Mouse (Mus musculus): ENCODE measurements around the gene Klhl31. TPM values are rescaled to one million over a fixed set of nuclear protein-coding genes. Genes with fewer than 3 reads are reported as not detected.
A peak's percentile ranks its signal among the peaks of the same experiment; 100 is the strongest.

The Klhl31 gene
- polyA plus RNA-seq, 1 experiment from 2014 or later = 0.41 TPM

DNA sequence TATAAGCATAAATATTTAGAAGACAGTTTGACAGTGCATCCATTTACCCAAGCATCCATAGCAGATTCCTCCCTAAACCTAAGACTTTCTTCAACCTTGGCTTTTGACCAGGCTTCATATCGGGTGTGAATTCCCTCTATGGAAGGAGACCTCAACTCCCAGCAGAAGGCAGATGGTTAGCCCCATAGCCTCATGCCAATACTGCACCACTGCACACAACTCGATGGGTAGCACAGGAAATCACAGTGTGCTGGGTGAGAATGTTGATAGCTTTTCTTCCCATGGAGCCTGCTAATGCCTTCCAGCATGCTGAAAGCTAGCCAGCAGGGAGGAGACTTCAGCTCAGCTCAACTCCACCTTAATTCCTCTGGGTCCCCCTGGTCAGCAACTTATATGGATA lies 8.9 kb downstream of the Klhl31 start:
- H3K4me3 ChIP-seq (replicated peaks; ENCODE audit: low read length) = no peak overlapping the region
- H3K4me1 ChIP-seq (replicated peaks; ENCODE audit: control insufficient read depth, insufficient read depth, low read length) = no peaks in the 10 kb centered on the region
- H3K4me2 ChIP-seq (replicated peaks) = no peak overlapping the region
- H3K9ac ChIP-seq = no peak overlapping the region
- H3K27me3 ChIP-seq (ENCODE audit: control insufficient read depth, insufficient read depth, low read length) = no peaks in the 10 kb centered on the region
- DNase-seq (ENCODE audit: low spot score) = no peak
- WGBS = 79% methylated on average over 2 of the region's 2 CpGs
- no peak overlapping the region for H3K27ac ChIP-seq
- H3K9me3 ChIP-seq (ENCODE audit: control insufficient read depth, low read length) = no peaks in the 10 kb centered on the region
- ATAC-seq (ENCODE audit: low FRiP score) = no peak
- H3K36me3 ChIP-seq (replicated peaks; ENCODE audit: control insufficient read depth, insufficient read depth) = no peaks in the 10 kb centered on the region

DNA sequence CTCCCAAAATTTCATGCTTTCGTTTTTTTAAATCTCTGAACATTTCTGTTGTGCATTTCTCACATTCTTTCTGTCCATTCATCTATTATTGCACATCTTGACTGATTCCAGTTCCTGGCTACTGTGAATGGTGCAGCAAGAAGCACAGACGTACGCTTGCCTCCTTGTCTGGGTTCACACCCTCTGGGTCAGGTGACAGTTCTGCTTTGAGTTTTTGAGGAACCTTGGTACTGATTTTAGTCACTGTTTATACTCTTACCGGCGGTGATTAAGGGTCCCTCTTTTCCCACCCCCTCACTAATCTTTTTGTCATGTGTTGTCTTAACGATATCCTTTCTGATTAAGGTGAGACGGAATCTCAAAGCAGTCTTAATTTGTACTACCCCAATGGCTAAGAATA lies 15.5 kb downstream of the Klhl31 start:
- no peak overlapping the region for H3K27ac ChIP-seq
- 83% methylated on average over 7 of the region's 7 CpGs for WGBS
- no peak overlapping the region for H3K4me2 ChIP-seq (replicated peaks)
- H3K4me1 ChIP-seq (replicated peaks; ENCODE audit: control insufficient read depth, insufficient read depth, low read length) = peaks cover 4% of the 10 kb centered on the region; the same call in 1 of the 2 replicates
- H3K27me3 ChIP-seq (ENCODE audit: control insufficient read depth, insufficient read depth, low read length) = peaks cover 10% of the 10 kb centered on the region; the same call in 1 of the 2 replicates
- no peaks in the 10 kb centered on the region for H3K9me3 ChIP-seq (ENCODE audit: control insufficient read depth, low read length)
- H3K4me3 ChIP-seq (replicated peaks; ENCODE audit: low read length) = no peak overlapping the region
- no peak overlapping the region for H3K9ac ChIP-seq
- ATAC-seq (ENCODE audit: low FRiP score) (no peak), DNase-seq (ENCODE audit: low spot score) (no peak)
- no peaks in the 10 kb centered on the region for H3K36me3 ChIP-seq (replicated peaks; ENCODE audit: control insufficient read depth, insufficient read depth)

DNA sequence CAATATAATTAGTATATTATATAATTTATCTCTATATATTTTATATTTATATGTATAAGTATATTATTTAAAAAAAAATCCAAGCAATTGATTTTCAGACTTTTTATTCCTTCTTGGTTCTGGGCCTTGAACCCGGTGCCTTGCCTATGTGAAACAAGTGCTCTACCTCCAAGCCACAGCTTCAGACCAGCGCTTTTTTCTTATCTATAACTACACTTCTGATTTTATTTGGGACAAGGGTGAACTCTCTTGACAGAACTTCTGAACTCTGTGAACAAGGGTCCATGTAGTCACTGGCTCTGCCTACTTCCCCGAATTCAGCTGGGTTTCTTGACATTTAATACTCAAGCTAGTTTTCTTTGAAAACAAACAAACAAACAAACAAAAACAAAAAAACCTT lies 17.6 kb downstream of the Klhl31 start:
- no peak overlapping the region for H3K4me3 ChIP-seq (replicated peaks; ENCODE audit: low read length)
- H3K36me3 ChIP-seq (replicated peaks; ENCODE audit: control insufficient read depth, insufficient read depth) = no peaks in the 10 kb centered on the region
- ATAC-seq (ENCODE audit: low FRiP score) = no peak
- no peak overlapping the region for H3K4me2 ChIP-seq (replicated peaks)
- peaks cover 10% of the 10 kb centered on the region; the same call in 1 of the 2 replicates for H3K27me3 ChIP-seq (ENCODE audit: control insufficient read depth, insufficient read depth, low read length)
- H3K9me3 ChIP-seq (ENCODE audit: control insufficient read depth, low read length) = no peaks in the 10 kb centered on the region
- no peak overlapping the region for H3K9ac ChIP-seq
- no peak overlapping the region for H3K27ac ChIP-seq
- WGBS = 90% methylated on average over 3 of the region's 3 CpGs
- H3K4me1 ChIP-seq (replicated peaks; ENCODE audit: control insufficient read depth, insufficient read depth, low read length) = peaks cover 4% of the 10 kb centered on the region; the same call in 1 of the 2 replicates
- no peak for DNase-seq (ENCODE audit: low spot score)

DNA sequence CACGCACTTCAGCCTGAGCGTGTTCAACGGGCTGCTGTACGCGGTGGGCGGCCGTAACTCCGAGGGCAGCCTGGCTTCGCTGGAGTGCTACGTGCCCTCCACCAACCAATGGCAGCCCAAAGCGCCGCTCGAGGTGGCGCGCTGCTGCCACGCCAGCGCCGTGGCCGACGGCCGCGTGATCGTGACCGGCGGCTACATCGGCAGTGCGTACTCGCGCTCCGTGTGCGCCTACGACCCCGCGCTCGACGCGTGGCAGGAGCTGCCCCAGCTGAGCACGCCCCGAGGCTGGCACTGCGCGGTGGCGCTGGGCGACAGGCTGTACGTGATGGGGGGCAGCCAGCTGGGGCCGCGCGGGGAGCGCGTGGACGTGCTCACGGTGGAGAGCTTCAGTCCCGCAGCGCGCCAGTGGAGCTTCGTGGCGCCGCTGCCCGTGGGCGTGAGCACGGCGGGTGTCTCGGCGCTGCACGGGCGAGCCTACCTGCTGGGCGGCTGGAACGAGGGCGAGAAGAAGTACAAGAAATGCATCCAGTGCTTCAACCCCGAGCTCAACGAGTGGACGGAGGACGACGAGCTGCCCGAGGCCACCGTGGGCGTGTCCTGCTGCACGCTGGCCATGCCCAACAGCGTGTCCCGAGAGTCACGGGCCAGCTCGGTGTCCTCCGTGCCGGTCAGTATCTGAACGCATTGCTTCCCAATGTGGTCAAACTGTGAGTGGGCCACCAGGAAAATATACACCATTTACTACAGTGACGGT lies 19.1 kb downstream of the Klhl31 start:
- DNase-seq (ENCODE audit: low spot score) = peak; percentile 58
- under 1% methylated on average over 85 of the region's 85 CpGs for WGBS
- Histone ChIP-seq H3K4me2 (replicated peaks) (peak overlapping the region; percentile 100), H3K9ac (peak overlapping the region; percentile 66), H3K4me1 (replicated peaks; ENCODE audit: control insufficient read depth, insufficient read depth, low read length) (peaks cover 4% of the 10 kb centered on the region; the same call in 1 of the 2 replicates), H3K36me3 (replicated peaks; ENCODE audit: control insufficient read depth, insufficient read depth) (no peaks in the 10 kb centered on the region), H3K9me3 (ENCODE audit: control insufficient read depth, low read length) (no peaks in the 10 kb centered on the region), H3K4me3 (replicated peaks; ENCODE audit: low read length) (peak overlapping the region; percentile 68), H3K27me3 (ENCODE audit: control insufficient read depth, insufficient read depth, low read length) (peaks cover 10% of the 10 kb centered on the region; the same call in 1 of the 2 replicates), H3K27ac (no peak overlapping the region)
- ATAC-seq (ENCODE audit: low FRiP score) = peak; percentile 91

DNA sequence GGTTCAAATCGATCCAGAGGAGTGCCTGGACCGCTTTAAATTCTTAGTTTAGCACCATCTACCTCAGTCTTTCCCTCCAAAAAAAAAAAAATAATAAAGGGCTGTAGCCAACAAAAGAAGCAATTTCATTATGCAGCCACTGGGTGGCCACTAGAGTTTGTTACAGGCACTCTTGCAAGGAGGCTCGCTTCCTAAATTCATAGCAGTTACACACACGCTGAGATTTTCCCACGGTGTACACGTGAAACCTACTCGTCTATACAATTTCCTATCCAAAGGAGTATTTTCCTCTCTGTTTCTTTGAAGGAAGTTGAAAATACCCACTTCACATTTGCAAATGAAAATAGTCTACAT lies 19.6 kb downstream of the Klhl31 start:
- peak overlapping the region; percentile 68 for H3K4me3 ChIP-seq (replicated peaks; ENCODE audit: low read length)
- peak overlapping the region; percentile 100 for H3K4me2 ChIP-seq (replicated peaks)
- H3K9ac ChIP-seq = peak overlapping the region; percentile 66
- no peaks in the 10 kb centered on the region for H3K9me3 ChIP-seq (ENCODE audit: control insufficient read depth, low read length)
- H3K27ac ChIP-seq = no peak overlapping the region
- peaks cover 10% of the 10 kb centered on the region; the same call in 1 of the 2 replicates for H3K27me3 ChIP-seq (ENCODE audit: control insufficient read depth, insufficient read depth, low read length)
- H3K36me3 ChIP-seq (replicated peaks; ENCODE audit: control insufficient read depth, insufficient read depth) = no peaks in the 10 kb centered on the region
- peak; percentile 68 for ATAC-seq (ENCODE audit: low FRiP score)
- H3K4me1 ChIP-seq (replicated peaks; ENCODE audit: control insufficient read depth, insufficient read depth, low read length) = peaks cover 4% of the 10 kb centered on the region; the same call in 1 of the 2 replicates
- under 1% methylated on average over 7 of the region's 7 CpGs for WGBS
- peak; percentile 79 for DNase-seq (ENCODE audit: low spot score)

DNA sequence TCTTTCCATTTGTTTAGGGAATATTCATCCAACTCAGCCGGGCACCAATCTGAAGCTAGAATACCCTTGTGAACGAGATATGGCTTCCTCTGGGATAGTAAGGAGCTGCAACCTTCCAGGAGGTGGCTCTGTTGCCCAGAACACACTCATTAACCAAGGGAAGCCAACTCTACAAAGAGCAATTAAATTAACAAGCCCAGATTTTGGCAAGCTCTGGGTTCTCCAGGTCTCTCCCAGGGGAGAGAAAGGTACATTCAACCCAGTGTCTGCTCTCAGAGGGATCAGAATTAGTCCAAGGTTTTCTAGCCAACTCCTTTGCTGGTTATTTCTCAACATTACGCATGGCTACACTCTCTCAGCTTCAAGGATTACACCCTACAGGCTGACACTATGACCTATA lies 26.6 kb downstream of the Klhl31 start:
- no peak overlapping the region for H3K27ac ChIP-seq
- H3K4me1 ChIP-seq (replicated peaks; ENCODE audit: control insufficient read depth, insufficient read depth, low read length) = no peaks in the 10 kb centered on the region
- WGBS = 77% methylated on average over 3 of the region's 3 CpGs
- H3K4me2 ChIP-seq (replicated peaks) = no peak overlapping the region
- no peaks in the 10 kb centered on the region for H3K36me3 ChIP-seq (replicated peaks; ENCODE audit: control insufficient read depth, insufficient read depth)
- no peak overlapping the region for H3K4me3 ChIP-seq (replicated peaks; ENCODE audit: low read length)
- DNase-seq (ENCODE audit: low spot score) = no peak
- no peak for ATAC-seq (ENCODE audit: low FRiP score)
- H3K9ac ChIP-seq = no peak overlapping the region
- H3K27me3 ChIP-seq (ENCODE audit: control insufficient read depth, insufficient read depth, low read length) = no peaks in the 10 kb centered on the region
- no peaks in the 10 kb centered on the region for H3K9me3 ChIP-seq (ENCODE audit: control insufficient read depth, low read length)

DNA sequence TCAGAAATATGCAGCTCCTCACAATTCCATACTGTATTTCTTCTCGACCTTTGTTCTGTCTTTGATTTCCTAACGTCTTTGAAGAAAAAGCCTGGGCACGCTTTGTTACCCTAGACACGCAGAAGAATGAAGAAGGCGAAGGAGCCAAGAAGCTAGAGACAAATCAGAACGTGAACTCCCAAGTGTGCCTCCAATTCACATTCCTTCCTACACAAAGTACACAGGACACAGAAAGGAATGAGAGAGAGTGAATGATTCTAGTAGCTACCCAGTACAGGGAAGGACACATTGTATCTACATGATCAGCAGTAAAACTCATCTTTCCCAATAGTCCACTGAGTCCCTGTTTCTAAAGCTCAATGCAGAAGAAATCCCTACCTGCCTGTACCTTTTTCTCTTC lies 33.8 kb downstream of the Klhl31 start:
- no peak for ATAC-seq (ENCODE audit: low FRiP score)
- Histone ChIP-seq H3K4me3 (replicated peaks; ENCODE audit: low read length) (no peak overlapping the region), H3K4me1 (replicated peaks; ENCODE audit: control insufficient read depth, insufficient read depth, low read length) (no peaks in the 10 kb centered on the region), H3K9ac (no peak overlapping the region), H3K27ac (no peak overlapping the region), H3K4me2 (replicated peaks) (no peak overlapping the region), H3K9me3 (ENCODE audit: control insufficient read depth, low read length) (no peaks in the 10 kb centered on the region; the same call in 1 of the 2 replicates), H3K36me3 (replicated peaks; ENCODE audit: control insufficient read depth, insufficient read depth) (no peaks in the 10 kb centered on the region), H3K27me3 (ENCODE audit: control insufficient read depth, insufficient read depth, low read length) (no peaks in the 10 kb centered on the region)
- no peak for DNase-seq (ENCODE audit: low spot score)
- WGBS = 71% methylated on average over 6 of the region's 6 CpGs

DNA sequence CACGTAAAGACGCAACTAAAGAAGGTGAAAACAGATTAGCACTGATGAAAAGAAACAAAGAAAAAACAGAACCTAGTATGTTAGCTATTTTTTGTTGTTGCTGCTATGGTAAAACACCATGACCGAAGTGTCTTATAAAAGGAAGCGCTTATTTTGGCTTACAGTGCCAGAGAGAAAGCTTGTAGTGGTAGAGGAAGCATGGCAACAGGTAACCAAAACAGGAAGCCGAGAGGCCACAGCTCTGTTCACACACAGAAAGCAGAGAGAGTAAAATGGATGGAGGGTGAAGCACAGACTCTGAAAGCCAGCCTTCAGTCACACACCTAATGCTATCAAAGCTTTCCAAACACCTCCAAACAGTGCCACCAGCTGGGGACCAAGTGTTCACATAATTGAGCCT lies 34.7 kb downstream of the Klhl31 start:
- Histone ChIP-seq H3K4me3 (replicated peaks; ENCODE audit: low read length) (no peak overlapping the region), H3K4me2 (replicated peaks) (no peak overlapping the region), H3K27me3 (ENCODE audit: control insufficient read depth, insufficient read depth, low read length) (no peaks in the 10 kb centered on the region), H3K9ac (no peak overlapping the region), H3K9me3 (ENCODE audit: control insufficient read depth, low read length) (no peaks in the 10 kb centered on the region; the same call in 1 of the 2 replicates), H3K36me3 (replicated peaks; ENCODE audit: control insufficient read depth, insufficient read depth) (no peaks in the 10 kb centered on the region), H3K4me1 (replicated peaks; ENCODE audit: control insufficient read depth, insufficient read depth, low read length) (no peaks in the 10 kb centered on the region), H3K27ac (no peak overlapping the region)
- whole genome bisulfite sequencing = 94% methylated on average over 5 of the region's 5 CpGs
- no peak for DNase-seq (ENCODE audit: low spot score)
- no peak for ATAC-seq (ENCODE audit: low FRiP score)

DNA sequence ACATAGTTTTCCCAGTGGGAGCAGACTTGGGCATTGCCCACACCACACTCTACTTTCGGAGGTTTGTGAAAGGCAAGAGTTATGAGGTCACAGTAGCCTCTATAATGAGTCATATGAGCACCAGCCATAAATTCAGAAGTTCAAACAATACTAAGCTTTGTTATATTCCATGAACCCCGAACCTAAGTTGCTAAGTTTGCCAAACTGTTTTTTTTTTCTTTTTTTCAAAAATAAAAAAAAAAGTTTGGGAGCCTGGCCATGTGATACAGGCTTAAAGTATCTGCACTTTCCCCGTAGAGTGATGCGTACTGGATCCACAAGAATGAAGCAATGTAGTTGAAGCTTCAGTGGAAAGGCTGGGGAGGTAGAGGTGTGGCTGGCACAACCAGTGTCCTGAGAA lies 36.9 kb downstream of the Klhl31 start:
- Histone ChIP-seq H3K27ac (no peak overlapping the region), H3K9ac (no peak overlapping the region), H3K9me3 (ENCODE audit: control insufficient read depth, low read length) (no peaks in the 10 kb centered on the region; the same call in 1 of the 2 replicates), H3K36me3 (replicated peaks; ENCODE audit: control insufficient read depth, insufficient read depth) (no peaks in the 10 kb centered on the region), H3K4me2 (replicated peaks) (no peak overlapping the region), H3K27me3 (ENCODE audit: control insufficient read depth, insufficient read depth, low read length) (no peaks in the 10 kb centered on the region), H3K4me1 (replicated peaks; ENCODE audit: control insufficient read depth, insufficient read depth, low read length) (no peaks in the 10 kb centered on the region), H3K4me3 (replicated peaks; ENCODE audit: low read length) (no peak overlapping the region)
- WGBS = 92% methylated on average over 4 of the region's 4 CpGs
- ATAC-seq (ENCODE audit: low FRiP score) = no peak
- DNase-seq (ENCODE audit: low spot score) = no peak

All from hindbrain, embryonic 14.5 days (tissue).